In genomic region chr9:88570471-88570870, GRCm38 (mm10) we compare ENCODE assay signal across 11 mouse cellular contexts. TPM values are rescaled to one million over a fixed set of nuclear protein-coding genes. Genes with fewer than 3 reads are reported as not detected.
"Had no signal": no experiment of that assay in that cellular context is flagged by ENCODE, and none has a peak within 500 bp of the region (broad histone marks: within the 10 kb centered on the region; RNA-seq: fewer than 3 reads in every experiment).

No protein-coding gene starts in this region.

RNA-seq across cellular contexts. Expression of gene Trim43a, which starts 10.2 kb away (rescaled TPM):
- total RNA-seq: forebrain, postnatal 0 days; hematopoietic stem cell, adult 5-6 weeks had no signal
- polyA plus RNA-seq: gonadal fat pad, adult 2 months; heart, adult 2 months; hindbrain, embryonic 11.5 days; inflammation-experienced regulatory T-cells, adult 6 months; intestine, embryonic 15.5 days; intestine, postnatal 0 days; limb, embryonic 12.5 days; liver, embryonic 11.5 days; liver, embryonic 13.5 days had no signal
